Mouse (Mus musculus) bone marrow, adult 2 months (tissue): ENCODE measurements around the gene Skiv2l. TPM values are rescaled to one million over a fixed set of nuclear protein-coding genes. Genes with fewer than 3 reads are reported as not detected.
A peak's percentile ranks its signal among the peaks of the same experiment; 100 is the strongest.
"Not testable (repeated sequence)": the region's sequence is repeated elsewhere in the genome, so short reads cannot be mapped to it uniquely, and the experiment has no call there.

Experiments
- H3K27ac ChIP-seq: fragments of 200-500 bp; 2 replicates; pipeline ENCODE4 v1.5.1; 2012; ENCODE audit warnings: low read depth, mild to moderate bottlenecking, control low read depth, inconsistent platforms, low read length; ENCODE audit not compliant: control insufficient read depth, poor library complexity, insufficient read depth
- H3K4me1 ChIP-seq: fragments of 200-500 bp; 2 replicates; pipeline ENCODE4 v1.6.1; 2011; ENCODE audit warnings: low read length; ENCODE audit not compliant: control insufficient read depth, insufficient read depth
- H3K4me3 ChIP-seq: fragments of 200-500 bp; replicated peaks from 2 replicates; pipeline ENCODE3; 2011; ENCODE audit warnings: mild to moderate bottlenecking, low read depth, low read length, control low read depth; ENCODE audit not compliant: control insufficient read depth
- CTCF ChIP-seq: fragments of 200-500 bp; IDR thresholded peaks from 2 replicates; pipeline ENCODE4 v1.5.1; 2011; ENCODE audit warnings: low read length, control low read depth; ENCODE audit not compliant: control insufficient read depth, insufficient read depth
- POLR2A ChIP-seq: fragments of 200-500 bp; IDR thresholded peaks from 2 replicates; pipeline ENCODE4 v1.6.1; 2011; ENCODE audit warnings: low read depth, mild to moderate bottlenecking, control low read depth, low read length, borderline replicate concordance; ENCODE audit not compliant: control insufficient read depth
- WGBS: fragments of 180-500 bp; shearing (Covaris S2); methylation state at CpG from one replicate; pipeline ENCODE4 v1.1.7; 2018; 5-methylcytosine and 5-hydroxymethylcytosine counted together
- polyA plus RNA-seq: library from polyadenylated mRNA; stranded (reverse); fragments of >200 nt; gene quantifications from 2 replicates; pipeline ENCODE4 v1.2.4, GENCODE M21; 2011; ENCODE audit warnings: low replicate concordance; ENCODE audit not compliant: missing spikeins, insufficient read depth, insufficient read length

The Skiv2l gene
- polyA plus RNA-seq, 1 experiment: 67.7 TPM

DNA sequence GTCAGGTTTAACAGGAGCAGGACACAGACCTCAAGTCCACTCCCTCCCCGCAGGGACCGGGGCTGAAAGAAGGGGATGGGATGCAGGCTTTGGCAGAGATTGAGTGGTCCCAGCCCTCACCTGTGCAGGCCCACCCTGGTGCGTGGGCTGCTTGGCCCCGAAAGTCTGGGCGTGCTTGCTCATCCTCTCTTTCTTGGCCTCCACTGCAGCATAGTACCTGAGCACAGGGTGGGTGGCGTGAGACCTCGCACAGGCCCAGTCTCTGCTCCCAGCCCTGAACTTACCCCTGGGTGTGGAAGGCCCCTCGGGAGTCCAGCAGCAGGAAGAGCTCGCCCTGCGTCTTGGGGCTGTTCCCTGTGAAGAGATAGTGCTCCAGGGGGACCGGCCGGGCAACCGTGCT lies 5.1 kb downstream of the Skiv2l start:
- Histone ChIP-seq H3K4me3 (no peak overlapping the region), H3K27ac (no peak overlapping the region), H3K4me1 (no peaks in the 10 kb centered on the region)
- TF ChIP-seq POLR2A (no peak), CTCF (no peak)
- WGBS: 91% methylated on average over 13 of the region's 13 CpGs

DNA sequence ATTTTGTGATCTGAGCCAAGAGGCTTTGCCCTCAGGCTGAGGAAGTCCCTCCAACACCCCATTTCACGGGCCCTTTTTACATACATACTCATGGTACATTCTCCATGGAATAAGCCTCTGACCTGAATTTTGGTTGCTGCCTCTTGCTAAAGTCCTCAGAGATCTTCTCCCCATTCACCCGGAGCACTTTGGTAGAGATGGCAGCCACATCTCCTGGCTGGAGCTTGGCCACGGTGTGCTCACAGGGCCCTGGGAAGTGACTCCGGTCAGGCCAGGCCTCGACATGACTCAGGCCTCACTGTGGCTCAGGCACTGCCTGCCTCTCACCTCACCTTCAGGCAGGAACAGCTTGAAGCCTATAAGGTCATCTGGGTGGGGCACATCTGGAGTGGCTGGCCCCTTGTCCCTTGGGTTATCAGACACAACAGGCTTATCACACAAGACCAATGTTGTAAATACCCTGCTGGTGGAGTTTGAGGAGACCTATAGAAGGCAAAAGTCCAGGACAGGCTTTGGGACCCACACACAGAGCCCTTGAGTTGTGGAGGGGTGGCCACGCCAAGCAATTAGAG lies 9.2 kb downstream of the Skiv2l start:
- TF ChIP-seq POLR2A (no peak), CTCF (no peak)
- no peak overlapping the region for H3K4me3 ChIP-seq
- H3K27ac ChIP-seq: no peak overlapping the region
- peaks cover 3% of the 10 kb centered on the region; the same call in 1 of the 2 replicates for H3K4me1 ChIP-seq
- 81% methylated on average over 6 of the region's 6 CpGs for WGBS

DNA sequence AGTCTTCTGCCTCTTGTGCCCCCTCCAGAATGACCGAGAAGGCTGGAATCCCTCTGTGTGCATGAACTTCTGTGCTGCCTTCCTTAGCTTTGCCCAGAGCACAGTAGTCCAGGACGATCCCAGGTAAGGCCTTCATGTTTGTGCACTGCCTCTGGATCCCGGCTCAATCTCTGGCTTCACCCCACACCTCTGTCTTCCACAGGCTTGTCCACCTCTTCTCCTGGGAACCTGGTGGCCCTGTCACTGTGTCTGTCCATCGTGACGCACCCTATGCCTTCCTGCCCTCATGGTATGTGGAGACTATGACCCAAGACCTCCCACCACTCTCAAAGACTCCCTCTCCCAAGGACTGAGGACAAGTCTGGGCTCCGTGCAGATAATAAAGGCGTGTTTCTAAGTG lies 11.2 kb downstream of the Skiv2l start:
- H3K4me3 ChIP-seq: no peak overlapping the region
- TF ChIP-seq POLR2A: no peak
- TF ChIP-seq CTCF: no peak
- H3K4me1 ChIP-seq: peaks cover 4% of the 10 kb centered on the region; the same call in 1 of the 2 replicates
- 86% methylated on average over 7 of the region's 7 CpGs for WGBS
- no peak overlapping the region for H3K27ac ChIP-seq

DNA sequence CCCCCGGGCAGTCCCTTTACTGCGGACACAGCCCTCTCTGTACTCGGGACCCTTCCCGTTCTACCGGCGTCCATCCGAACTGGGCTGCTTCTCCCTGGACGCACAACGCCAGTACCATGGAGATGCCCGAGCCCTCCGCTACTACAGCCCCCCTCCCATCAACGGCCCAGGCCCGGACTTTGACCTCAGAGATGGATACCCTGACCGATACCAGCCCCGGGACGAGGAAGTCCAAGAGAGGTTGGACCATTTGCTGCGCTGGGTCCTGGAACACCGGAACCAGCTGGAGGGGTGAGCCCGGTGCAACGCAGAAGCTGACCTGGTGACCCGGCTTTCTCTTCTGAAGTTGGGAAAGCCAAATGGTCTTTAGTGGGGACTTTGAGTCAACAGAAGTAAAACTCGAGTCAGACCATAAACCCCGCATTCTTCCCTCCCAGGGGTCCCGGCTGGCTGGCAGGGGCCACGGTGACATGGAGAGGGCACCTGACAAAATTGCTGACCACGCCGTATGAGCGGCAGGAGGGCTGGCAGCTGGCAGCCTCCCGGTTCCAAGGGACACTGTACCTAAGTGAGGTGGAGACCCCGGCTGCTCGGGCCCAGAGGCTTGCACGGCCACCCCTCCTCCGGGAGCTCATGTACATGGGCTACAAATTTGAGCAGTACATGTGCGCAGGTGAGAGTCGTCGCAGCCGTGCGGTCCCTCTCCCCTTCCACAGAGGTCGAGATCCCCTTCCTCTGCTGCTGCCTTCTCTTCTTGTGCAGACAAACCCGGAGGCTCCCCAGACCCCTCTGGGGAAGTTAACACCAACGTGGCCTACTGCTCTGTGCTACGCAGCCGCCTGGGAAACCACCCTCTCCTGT lies 12.3 kb downstream of the Skiv2l start:
- TF ChIP-seq CTCF (no peak), POLR2A (0 out of 2 replicates have a peak, but pooled peaks have one; percentile 16)
- peaks cover 4% of the 10 kb centered on the region; the same call in 1 of the 2 replicates for H3K4me1 ChIP-seq
- WGBS: 44% methylated on average over 43 of the region's 43 CpGs
- peak overlapping the region; percentile 88 for H3K4me3 ChIP-seq
- peak overlapping the region; percentile 82 for H3K27ac ChIP-seq

DNA sequence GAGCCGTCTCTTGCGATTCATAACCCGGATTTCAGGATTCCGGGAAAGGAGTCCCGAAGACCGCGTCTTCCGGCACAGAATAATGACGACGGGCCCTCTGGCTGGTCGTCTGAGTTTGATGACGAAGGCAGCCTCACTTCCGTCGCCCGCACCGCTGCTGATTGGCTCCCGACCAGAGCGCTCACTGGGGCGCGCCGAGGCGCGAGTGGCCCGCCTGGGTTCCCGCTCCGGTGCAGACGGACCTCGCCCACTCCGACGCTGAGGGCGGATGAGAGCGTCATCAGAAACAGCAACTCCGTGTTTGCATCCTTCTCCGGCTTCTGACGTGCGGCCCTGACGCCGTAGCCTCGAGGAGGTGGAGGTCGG lies 13.2 kb downstream of the Skiv2l start, which contains the start of the genes Stk19 and Dxo:
Gene Stk19 (minus strand): TSS at position 90 of the 366 bp plus-strand sequence.
Gene Dxo (plus strand): TSS at position 164 of the 366 bp plus-strand sequence.
- peak within 1 kb of the TSS; percentile 88 for H3K4me3 ChIP-seq
- peak; percentile 79 for TF ChIP-seq POLR2A
- no peak for TF ChIP-seq CTCF
- WGBS: under 1% methylated on average over 40 of the region's 40 CpGs
- peak within 1 kb of the TSS; percentile 82 for H3K27ac ChIP-seq
- peaks cover 4% of the 10 kb centered on the region; the same call in 1 of the 2 replicates for H3K4me1 ChIP-seq

DNA sequence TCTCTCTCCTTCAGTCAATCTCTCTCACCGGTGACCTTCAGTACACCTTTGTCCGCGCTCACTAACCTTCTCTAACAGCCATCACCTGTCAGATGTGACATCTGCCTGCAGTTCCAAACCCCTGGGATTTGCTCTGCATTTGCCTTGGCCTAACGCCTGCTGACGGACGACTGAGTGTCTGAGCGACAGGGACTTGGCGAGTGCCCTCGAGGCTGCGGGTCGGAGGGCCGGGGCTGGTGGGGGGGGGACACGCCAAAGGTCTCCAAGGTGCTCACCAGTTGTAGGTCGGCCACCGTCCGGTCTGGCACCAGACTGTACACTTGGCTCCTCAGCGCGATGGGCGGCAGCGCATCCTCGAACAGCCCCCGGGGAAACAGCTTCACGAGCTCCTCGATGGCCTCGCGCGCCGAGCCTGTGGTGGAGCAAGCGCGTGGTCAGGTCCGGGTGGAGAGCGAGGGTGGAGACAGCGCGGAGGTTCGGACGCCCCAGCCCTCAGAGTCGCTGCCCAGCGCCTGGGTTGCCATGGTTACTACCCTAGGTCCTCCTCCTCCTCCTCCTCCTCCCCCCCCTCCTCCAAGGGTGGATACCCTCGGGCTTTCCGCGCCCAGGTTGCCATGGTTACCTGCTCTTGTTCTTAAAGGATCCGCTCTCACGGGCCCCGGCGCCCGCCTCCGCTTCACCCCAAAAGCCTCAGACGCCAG lies 13.7 kb downstream of the Skiv2l start:
- 6% methylated on average over 48 of the region's 48 CpGs for WGBS
- TF ChIP-seq POLR2A (no peak), CTCF (no peak)
- Histone ChIP-seq H3K27ac (peak overlapping the region; percentile 82), H3K4me1 (peaks cover 4% of the 10 kb centered on the region; the same call in 1 of the 2 replicates), H3K4me3 (peak overlapping the region; percentile 88)

DNA sequence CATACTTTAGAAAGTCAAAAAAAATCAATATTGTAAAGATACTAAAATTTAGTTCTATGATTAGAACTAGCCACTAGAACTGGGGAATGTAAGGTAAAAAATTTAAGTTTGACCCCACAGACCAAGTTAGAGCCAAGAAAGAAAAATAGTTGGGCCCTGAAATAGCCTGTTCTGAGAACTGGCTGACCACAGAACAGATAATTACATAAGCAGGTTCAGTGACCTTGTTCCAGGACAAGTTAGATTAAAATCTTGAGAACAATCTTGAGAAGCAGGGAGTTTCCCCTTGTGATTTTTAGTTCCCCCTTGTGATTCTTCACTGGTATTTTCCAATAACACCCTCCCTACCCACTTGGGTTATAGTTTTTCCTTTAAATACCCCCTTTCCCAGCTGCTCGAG lies 19.2 kb downstream of the Skiv2l start:
- WGBS: 88% methylated on average over 1 of the region's 1 CpGs

DNA sequence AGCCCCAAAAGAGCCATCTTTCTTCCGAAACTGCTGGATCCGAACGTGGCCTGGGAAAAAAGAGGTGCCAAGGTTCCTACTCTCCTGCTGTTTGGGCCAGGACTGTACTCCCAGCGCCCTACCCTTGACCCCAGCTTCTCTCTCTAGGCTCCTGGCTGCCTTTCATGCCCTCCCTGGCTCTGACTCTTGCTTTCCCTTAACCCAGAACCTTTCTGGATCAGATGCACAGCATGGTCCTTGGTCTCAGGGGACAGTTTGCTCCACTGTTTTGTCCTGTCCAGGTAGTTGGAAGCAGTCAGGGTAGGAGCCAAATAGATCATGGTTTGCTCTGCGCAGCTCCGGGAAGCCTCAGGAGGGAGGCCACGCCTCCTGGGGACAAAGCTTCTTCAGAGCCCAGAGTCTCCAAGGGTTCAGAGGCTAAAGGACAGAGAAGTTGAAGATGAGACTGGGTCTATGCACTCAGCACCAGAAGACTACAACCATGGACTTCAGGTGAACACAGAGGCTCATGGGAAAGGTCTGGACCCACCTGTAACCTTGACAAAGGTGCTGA lies 35.1 kb downstream of the Skiv2l start:
- TF ChIP-seq POLR2A: no peak
- no peak for TF ChIP-seq CTCF
- Histone ChIP-seq H3K4me3 (no peak overlapping the region), H3K4me1 (no peaks in the 10 kb centered on the region; the same call in 1 of the 2 replicates), H3K27ac (no peak overlapping the region)
- 70% methylated on average over 7 of the region's 7 CpGs for WGBS

More for the DNA sequence above, 19.2 kb downstream of the Skiv2l start:
- not testable (repeated sequence) for H3K4me3 ChIP-seq, H3K27ac ChIP-seq, H3K4me1 ChIP-seq
